Mouse (Mus musculus) brain, adult 10 weeks (tissue): ENCODE data around the gene Psma7. TPM values are rescaled to one million over a fixed set of nuclear protein-coding genes. Genes with fewer than 3 reads are reported as not detected.

ENCODE experiments used
- polyA plus RNA-seq: library from polyadenylated mRNA; stranded (reverse); fragments of 350-450 nt; fragmentation: Illumina TruSeq; extraction: RNeasy Lipid Tissue Mini Kit (QIAGEN cat#74804); gene quantifications from one replicate; pipeline ENCODE4 v1.2.3, GENCODE M21; 2015; ENCODE audit warnings: low read depth, low replicate concordance

Gene Psma7
- 269 TPM for polyA plus RNA-seq

GRCm38 (mm10) chr2:180042256-180042857, at the start of gene Psma7, which contains the start of gene Ss18l1:
Psma7 (minus strand) TSS chr2:180042433.
Ss18l1 (plus strand) TSS chr2:180042509.

GRCm38 (mm10) chr2:180070481-180071453, 28.5 kb upstream of the Psma7 start, which contains the start of gene Mtg2:
Mtg2 (plus strand) TSS chr2:180070588.

GRCm38 (mm10) chr2:180024401-180025098, 17.7 kb downstream of the Psma7 start, which contains the start of gene Lsm14b:
Lsm14b (plus strand) TSS chr2:180024987.

Other genes with a start within 250 kb of the Psma7 start
- 13.3 TPM for gene Taf4, start 65.8 kb downstream of the Psma7 start, polyA plus RNA-seq
- 84.5 TPM for gene Lsm14b, start 17.4 kb downstream of the Psma7 start, polyA plus RNA-seq
- gene Ss18l1, start 76 bp upstream of the Psma7 start, polyA plus RNA-seq: 30.5 TPM
- gene Mtg2, start 28.2 kb upstream of the Psma7 start, polyA plus RNA-seq: 18.5 TPM
- 70.5 TPM for gene Hrh3, start 62.1 kb upstream of the Psma7 start, polyA plus RNA-seq
- gene Osbpl2, start 76.9 kb upstream of the Psma7 start, polyA plus RNA-seq: 56.1 TPM
- 92.4 TPM for gene Adrm1, start 129.1 kb upstream of the Psma7 start, polyA plus RNA-seq
- gene Lama5, start 183.4 kb upstream of the Psma7 start, polyA plus RNA-seq: 5.9 TPM
- 1,750 TPM for gene Rps21, start 214.9 kb upstream of the Psma7 start, polyA plus RNA-seq
- 27.5 TPM for gene Cables2, start 231.1 kb upstream of the Psma7 start, polyA plus RNA-seq
- not detected for gene Rbbp8nl, start 247.4 kb upstream of the Psma7 start, polyA plus RNA-seq